Mouse (Mus musculus): Measurements from ENCODE around the gene Olfr149. TPM values are rescaled to one million over a fixed set of nuclear protein-coding genes. Genes with fewer than 3 reads are reported as not detected.
"Not testable (repeated sequence)": the region's sequence is repeated elsewhere in the genome, so short reads cannot be mapped to it uniquely, and the experiment has no call there.

Gene Olfr149
- polyA plus RNA-seq (2016; fragmentation: Nextera tagmentation; extraction: Ambion mirVana) = 0.05 TPM in 1 of 2 replicates, not detected in the other

DNA sequence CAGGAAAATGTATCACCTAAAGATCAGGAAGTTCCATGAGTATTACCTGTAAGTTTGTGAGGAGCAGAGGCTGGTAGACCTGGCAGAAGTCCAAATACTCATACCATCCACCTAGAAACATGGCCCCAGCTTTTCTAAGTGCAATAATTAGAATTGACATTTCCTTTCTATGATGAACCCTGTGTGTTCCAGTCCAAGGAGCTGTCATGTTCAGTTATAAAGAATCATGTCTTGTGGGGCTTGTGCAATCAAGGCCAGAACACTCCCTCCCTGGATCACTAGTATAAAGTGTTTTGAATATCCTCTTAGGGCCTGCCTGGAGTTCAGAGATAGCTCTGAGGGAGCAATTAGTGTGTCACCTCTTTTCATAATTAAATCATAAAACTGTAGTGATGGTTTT lies at the start of gene Olfr149:
Gene Olfr149, minus strand, starts transcription at position 101 of the 400 bp plus-strand sequence.
- Histone ChIP-seq H3K4me3 (no peak within 1 kb of the TSS), H3K27ac (replicated peaks) (no peak within 1 kb of the TSS), H3K4me1 (no peaks in the 10 kb centered on the region), H3K36me3 (replicated peaks) (no peaks in the 10 kb centered on the region), H3K9me3 (no peaks in the 10 kb centered on the region), H3K27me3 (replicated peaks; ENCODE audit: low read depth, poor library complexity, severe bottlenecking) (no peaks in the 10 kb centered on the region)
- no peak for DNase-seq (ENCODE audit: low spot score)

DNA sequence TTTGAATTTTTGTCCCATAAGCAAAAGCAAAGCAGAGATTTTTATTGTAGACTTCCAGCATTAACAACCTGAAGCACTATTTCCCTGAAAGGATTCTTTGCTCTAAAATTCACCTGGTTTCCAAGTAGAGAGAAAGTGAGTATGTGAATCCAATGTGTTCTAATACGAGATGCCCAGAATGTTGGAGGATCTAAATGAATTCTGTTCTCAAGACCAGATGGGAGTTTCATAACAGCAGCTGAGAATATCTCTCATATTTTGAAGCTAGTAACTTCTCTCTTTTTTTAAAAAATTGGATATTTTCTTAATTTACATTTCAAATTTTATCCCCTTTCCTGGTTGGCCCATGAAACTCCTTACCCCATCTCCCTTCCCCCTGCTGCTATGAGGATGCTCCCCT lies 39.5 kb upstream of the Olfr149 start:
- 87% methylated on average over 1 of the region's 1 CpGs for WGBS
- H3K9me3 ChIP-seq = no peaks in the 10 kb centered on the region
- DNase-seq (ENCODE audit: low spot score) = no peak
- no peaks in the 10 kb centered on the region for H3K36me3 ChIP-seq (replicated peaks)
- no peak overlapping the region for H3K4me3 ChIP-seq
- no peaks in the 10 kb centered on the region for H3K27me3 ChIP-seq (replicated peaks; ENCODE audit: low read depth, poor library complexity, severe bottlenecking)
- no peaks in the 10 kb centered on the region for H3K4me1 ChIP-seq
- no peak overlapping the region for H3K27ac ChIP-seq (replicated peaks)

DNA sequence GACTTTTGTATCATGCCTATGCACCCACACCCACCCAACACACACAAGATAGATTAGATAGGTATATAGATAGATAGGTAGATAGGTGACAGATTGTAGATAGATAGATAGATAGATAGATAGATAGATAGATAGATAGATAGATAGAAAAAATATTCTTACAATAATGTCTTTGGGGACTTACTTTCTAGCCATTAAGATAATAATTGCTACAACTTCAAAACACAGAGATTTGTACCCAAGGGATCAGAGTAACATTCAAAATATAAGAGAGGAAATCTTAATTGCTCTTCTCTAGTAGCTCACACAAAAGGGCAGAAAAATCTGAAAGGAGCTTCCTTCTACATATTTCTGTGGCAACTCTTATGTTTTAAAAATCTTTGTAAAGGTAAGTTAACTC lies 39.0 kb upstream of the Olfr149 start, which contains the start of gene Olfr967:
Gene Olfr967, plus strand, starts transcription at position 301 of the 400 bp plus-strand sequence.
- Histone ChIP-seq H3K4me1 (no peaks in the 10 kb centered on the region), H3K27ac (replicated peaks) (no peak within 1 kb of the TSS), H3K27me3 (replicated peaks; ENCODE audit: low read depth, poor library complexity, severe bottlenecking) (no peaks in the 10 kb centered on the region), H3K9me3 (no peaks in the 10 kb centered on the region), H3K4me3 (no peak within 1 kb of the TSS), H3K36me3 (replicated peaks) (no peaks in the 10 kb centered on the region)
- DNase-seq (ENCODE audit: low spot score) = no peak

DNA sequence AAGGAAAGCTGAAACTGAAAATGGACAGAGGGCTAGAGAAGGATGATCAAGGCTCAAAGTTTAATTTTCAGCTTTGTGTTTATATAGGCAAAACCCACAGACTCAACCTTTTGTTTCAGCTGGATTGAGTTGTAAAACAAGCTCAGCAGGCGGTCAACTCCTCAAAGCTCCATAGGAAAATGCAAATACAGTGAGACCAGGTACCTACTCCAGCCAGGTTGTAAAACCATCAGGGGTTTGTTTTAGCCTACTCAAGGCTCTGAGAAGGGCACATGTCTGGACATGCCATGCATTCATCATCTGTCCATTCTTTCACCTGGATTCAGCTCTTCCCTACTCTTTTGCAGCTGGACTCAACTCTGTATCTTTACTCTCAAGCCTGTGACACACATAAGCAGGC lies 33.8 kb upstream of the Olfr149 start:
- no peak for DNase-seq (ENCODE audit: low spot score)
- Histone ChIP-seq H3K9me3 (no peaks in the 10 kb centered on the region), H3K27me3 (replicated peaks; ENCODE audit: low read depth, poor library complexity, severe bottlenecking) (no peaks in the 10 kb centered on the region), H3K27ac (replicated peaks) (no peak overlapping the region), H3K4me1 (no peaks in the 10 kb centered on the region), H3K4me3 (no peak overlapping the region), H3K36me3 (replicated peaks) (no peaks in the 10 kb centered on the region)
- WGBS = 86% methylated on average over 1 of the region's 1 CpGs

DNA sequence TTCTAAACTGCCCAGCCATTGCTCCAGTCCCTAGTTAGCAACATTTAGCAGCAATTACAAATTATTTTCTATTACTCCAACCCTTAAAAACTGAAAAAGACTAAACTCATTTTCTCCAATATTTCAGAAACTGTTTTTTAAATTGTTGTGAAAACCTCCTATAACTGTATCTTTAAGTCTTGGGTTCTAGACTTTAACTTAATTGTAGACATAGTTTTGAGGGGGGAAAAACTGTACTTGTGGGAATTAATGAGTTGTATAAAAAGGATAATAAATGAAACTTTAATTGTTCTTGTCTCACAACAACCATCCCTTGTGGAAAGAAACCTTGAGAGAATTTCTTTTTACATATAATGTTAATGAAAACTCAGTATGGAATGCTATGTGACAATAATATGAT lies 23.8 kb upstream of the Olfr149 start, which contains the start of gene Olfr150:
Gene Olfr150, plus strand, starts transcription at position 301 of the 400 bp plus-strand sequence.
- Histone ChIP-seq H3K4me1 (no peaks in the 10 kb centered on the region), H3K36me3 (replicated peaks) (no peaks in the 10 kb centered on the region), H3K4me3 (no peak within 1 kb of the TSS), H3K9me3 (no peaks in the 10 kb centered on the region), H3K27ac (replicated peaks) (no peak within 1 kb of the TSS), H3K27me3 (replicated peaks; ENCODE audit: low read depth, poor library complexity, severe bottlenecking) (no peaks in the 10 kb centered on the region)
- DNase-seq (ENCODE audit: low spot score) = no peak

DNA sequence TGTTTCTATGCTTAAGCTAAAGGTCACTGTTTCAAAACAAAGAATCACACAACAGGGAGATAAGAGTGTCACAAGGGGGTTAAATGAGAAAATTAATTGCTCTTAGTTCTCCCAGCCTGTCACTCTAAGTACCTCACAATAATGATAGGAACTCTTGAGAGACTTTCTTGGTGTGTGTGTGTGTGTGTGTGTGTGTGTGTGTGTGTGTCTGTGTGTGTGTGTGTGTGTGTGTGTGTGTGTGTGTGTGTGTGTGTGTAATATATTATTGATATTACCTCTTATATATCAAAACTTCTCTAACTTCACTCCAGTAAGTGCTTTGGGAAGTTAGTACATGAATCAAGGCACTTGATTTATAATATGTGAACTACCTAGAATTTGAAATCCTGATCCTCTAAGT lies 4.1 kb upstream of the Olfr149 start, which contains the start of gene Olfr965:
Gene Olfr965, plus strand, starts transcription at position 301 of the 400 bp plus-strand sequence.
- Histone ChIP-seq H3K4me3 (no peak within 1 kb of the TSS), H3K9me3 (no peaks in the 10 kb centered on the region), H3K27ac (replicated peaks) (no peak within 1 kb of the TSS), H3K27me3 (replicated peaks; ENCODE audit: low read depth, poor library complexity, severe bottlenecking) (no peaks in the 10 kb centered on the region), H3K36me3 (replicated peaks) (no peaks in the 10 kb centered on the region), H3K4me1 (no peaks in the 10 kb centered on the region)
- DNase-seq (ENCODE audit: low spot score) = no peak

DNA sequence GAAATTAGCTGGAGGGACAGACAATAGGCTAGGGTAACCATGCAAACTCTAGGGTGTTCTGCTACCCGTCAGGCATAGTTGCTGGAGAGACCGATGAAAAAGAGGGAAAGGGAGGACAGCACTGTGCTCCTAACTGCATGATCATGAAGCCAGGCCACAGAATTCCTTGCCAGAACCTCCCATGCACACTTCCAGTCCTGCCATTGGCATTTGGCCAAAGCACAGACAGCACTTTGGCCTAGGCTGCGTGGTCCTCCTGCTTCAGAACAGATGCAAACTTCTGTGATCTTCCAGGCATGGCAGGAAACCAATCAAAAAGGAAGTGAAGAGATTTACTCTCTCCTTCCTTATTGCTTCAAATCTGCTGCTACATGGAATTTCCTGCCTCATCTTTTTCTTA lies 2.0 kb upstream of the Olfr149 start:
- Histone ChIP-seq H3K27me3 (replicated peaks; ENCODE audit: low read depth, poor library complexity, severe bottlenecking) (no peaks in the 10 kb centered on the region), H3K4me3 (no peak overlapping the region), H3K27ac (replicated peaks) (no peak overlapping the region), H3K9me3 (no peaks in the 10 kb centered on the region), H3K36me3 (replicated peaks) (no peaks in the 10 kb centered on the region), H3K4me1 (no peaks in the 10 kb centered on the region)
- no peak for DNase-seq (ENCODE audit: low spot score)
- 83% methylated on average over 3 of the region's 3 CpGs for WGBS

DNA sequence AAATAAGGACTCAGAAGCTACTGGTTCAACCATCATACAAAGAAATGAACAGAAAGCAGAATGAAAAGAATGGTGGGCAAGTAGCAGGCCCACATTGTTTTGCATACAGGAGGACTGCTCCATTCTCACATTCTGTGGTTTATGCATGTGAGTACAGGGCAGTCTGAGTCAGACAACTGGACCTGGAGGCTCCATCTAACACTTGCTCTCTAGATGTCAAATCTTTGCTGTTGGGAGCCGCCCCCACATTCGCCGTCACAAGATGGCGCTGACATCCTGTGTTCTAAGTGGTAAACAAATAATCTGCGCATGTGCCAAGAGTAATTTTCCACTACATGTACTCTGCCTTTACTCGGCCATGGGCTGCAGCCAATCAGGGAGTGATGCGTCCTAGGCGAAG lies 5.8 kb downstream of the Olfr149 start:
- not testable (repeated sequence) for H3K9me3 ChIP-seq; H3K27ac ChIP-seq (replicated peaks); H3K27me3 ChIP-seq (replicated peaks; ENCODE audit: low read depth, poor library complexity, severe bottlenecking); DNase-seq (ENCODE audit: low spot score); H3K4me1 ChIP-seq; H3K4me3 ChIP-seq; H3K36me3 ChIP-seq (replicated peaks)
- WGBS = 78% methylated on average over 8 of the region's 8 CpGs

DNA sequence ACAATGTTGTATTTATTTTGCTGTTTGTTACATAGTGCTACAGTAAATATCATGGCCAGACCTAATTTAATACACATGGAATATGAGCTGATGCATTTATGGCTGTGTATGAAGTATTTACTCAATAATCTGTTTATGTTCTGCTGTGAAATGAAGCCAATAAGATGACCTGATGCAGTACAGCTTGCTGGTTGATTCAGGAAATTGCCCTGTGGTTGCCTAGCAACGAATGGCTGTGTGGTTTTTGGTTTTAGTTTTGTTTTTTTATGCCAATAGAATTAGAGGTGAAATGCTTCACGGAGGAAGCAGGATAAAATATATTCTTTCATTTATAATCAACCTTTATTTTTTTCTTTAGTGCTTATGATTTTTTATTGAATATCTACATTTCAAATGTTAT lies 27.6 kb downstream of the Olfr149 start:
- 78% methylated on average over 2 of the region's 2 CpGs for WGBS
- Histone ChIP-seq H3K4me1 (no peaks in the 10 kb centered on the region), H3K4me3 (no peak overlapping the region), H3K27ac (replicated peaks) (no peak overlapping the region), H3K36me3 (replicated peaks) (no peaks in the 10 kb centered on the region), H3K9me3 (no peaks in the 10 kb centered on the region), H3K27me3 (replicated peaks; ENCODE audit: low read depth, poor library complexity, severe bottlenecking) (no peaks in the 10 kb centered on the region)
- DNase-seq (ENCODE audit: low spot score) = no peak

DNA sequence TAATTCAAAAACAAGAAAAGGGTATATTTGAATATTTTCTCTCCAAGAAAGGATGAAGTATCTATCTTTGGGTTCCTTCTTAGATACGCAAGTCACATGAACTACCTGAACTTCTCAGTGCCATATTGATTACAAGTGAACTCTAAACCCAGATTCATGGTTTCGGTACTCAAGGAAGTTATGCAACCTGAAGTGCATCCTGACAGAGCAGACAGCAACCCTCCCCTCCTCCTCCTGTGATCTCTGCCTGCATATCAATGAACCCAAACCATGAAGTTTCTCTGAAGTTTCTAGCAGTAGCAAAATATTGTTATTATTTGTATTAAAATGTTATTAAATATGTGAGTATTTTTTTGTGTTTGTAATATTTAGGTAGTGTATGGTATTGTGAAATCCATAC lies 28.4 kb downstream of the Olfr149 start:
- whole genome bisulfite sequencing = 92% methylated on average over 2 of the region's 2 CpGs
- H3K27ac ChIP-seq (replicated peaks) = no peak overlapping the region
- no peaks in the 10 kb centered on the region for H3K9me3 ChIP-seq
- H3K4me1 ChIP-seq = no peaks in the 10 kb centered on the region
- H3K36me3 ChIP-seq (replicated peaks) = no peaks in the 10 kb centered on the region
- H3K4me3 ChIP-seq = no peak overlapping the region
- DNase-seq (ENCODE audit: low spot score) = no peak
- no peaks in the 10 kb centered on the region for H3K27me3 ChIP-seq (replicated peaks; ENCODE audit: low read depth, poor library complexity, severe bottlenecking)

DNA sequence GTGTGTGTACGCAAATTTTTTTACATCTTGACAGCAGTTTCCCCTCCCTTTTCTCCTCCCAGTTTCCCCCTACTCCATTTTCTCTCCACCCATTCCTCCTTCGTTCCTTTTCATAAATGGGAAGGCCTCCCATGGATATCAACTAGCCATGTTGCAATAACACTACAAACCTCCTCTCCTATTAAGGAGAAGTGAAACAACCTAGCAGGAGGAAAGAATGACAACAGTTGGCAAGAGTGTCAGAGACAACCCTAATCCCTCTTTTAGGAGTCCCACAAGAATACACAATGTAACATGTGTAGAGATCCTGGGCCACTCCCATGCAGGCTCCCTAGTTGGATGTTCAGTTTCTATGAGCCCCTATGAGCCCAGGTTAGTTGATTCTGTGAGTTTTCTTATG lies 32.1 kb downstream of the Olfr149 start:
- H3K27ac ChIP-seq (replicated peaks) = no peak overlapping the region
- no peaks in the 10 kb centered on the region for H3K9me3 ChIP-seq
- 85% methylated on average over 2 of the region's 2 CpGs for WGBS
- H3K27me3 ChIP-seq (replicated peaks; ENCODE audit: low read depth, poor library complexity, severe bottlenecking) = no peaks in the 10 kb centered on the region
- no peaks in the 10 kb centered on the region for H3K36me3 ChIP-seq (replicated peaks)
- no peak overlapping the region for H3K4me3 ChIP-seq
- no peaks in the 10 kb centered on the region for H3K4me1 ChIP-seq
- DNase-seq (ENCODE audit: low spot score) = no peak

DNA sequence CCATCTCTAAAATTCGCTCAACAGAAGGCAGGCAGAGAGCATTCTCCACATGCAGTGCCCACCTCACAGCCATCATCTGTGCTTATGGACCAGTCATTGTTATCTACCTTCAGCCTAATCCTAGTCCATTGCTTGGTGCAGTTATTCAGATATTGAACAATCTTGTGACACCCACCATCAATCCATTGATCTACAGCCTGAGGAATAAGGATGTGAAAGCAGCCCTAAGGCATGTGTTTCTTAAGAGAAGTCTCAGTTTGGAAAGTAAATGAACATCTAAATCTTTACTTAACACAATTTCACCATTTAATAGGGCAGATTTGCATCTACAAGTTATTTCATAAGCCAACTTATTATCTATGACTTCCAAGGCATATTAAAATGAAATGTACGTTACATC lies 37.2 kb downstream of the Olfr149 start:
- H3K4me3 ChIP-seq = no peak overlapping the region
- H3K9me3 ChIP-seq = no peaks in the 10 kb centered on the region
- H3K4me1 ChIP-seq = no peaks in the 10 kb centered on the region
- 85% methylated on average over 2 of the region's 2 CpGs for WGBS
- H3K36me3 ChIP-seq (replicated peaks) = no peaks in the 10 kb centered on the region
- H3K27me3 ChIP-seq (replicated peaks; ENCODE audit: low read depth, poor library complexity, severe bottlenecking) = no peaks in the 10 kb centered on the region
- no peak overlapping the region for H3K27ac ChIP-seq (replicated peaks)
- no peak for DNase-seq (ENCODE audit: low spot score)

DNA sequence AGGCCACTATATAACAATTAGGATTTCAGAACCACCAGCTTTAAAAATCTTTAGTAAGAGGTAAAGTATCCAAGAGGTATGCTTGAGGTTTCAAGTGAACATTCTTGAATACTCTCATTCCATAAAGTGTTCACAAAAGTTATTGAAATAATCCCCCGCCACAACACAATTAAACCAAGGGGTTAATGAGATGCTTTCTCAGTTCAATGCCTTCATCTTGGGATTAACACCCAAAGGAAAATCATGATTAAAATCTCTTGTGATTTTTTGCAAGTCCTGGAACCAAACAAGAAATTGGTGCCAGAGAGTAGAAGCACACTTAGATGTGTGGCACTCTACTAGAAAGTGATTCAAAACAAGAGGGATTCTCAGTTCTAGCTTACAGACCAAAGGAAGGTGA lies 40.0 kb downstream of the Olfr149 start, which contains the start of gene Olfr963:
Gene Olfr963, plus strand, starts transcription at position 301 of the 400 bp plus-strand sequence.
- H3K27ac ChIP-seq (replicated peaks) = no peak within 1 kb of the TSS
- H3K36me3 ChIP-seq (replicated peaks) = no peaks in the 10 kb centered on the region
- H3K27me3 ChIP-seq (replicated peaks; ENCODE audit: low read depth, poor library complexity, severe bottlenecking) = no peaks in the 10 kb centered on the region
- DNase-seq (ENCODE audit: low spot score) = no peak
- H3K9me3 ChIP-seq = no peaks in the 10 kb centered on the region
- H3K4me3 ChIP-seq = no peak within 1 kb of the TSS
- no peaks in the 10 kb centered on the region for H3K4me1 ChIP-seq
- 92% methylated on average over 1 of the region's 1 CpGs for WGBS
